Mouse (Mus musculus): ENCODE measurements at regions not wholly inside any gene's neighbourhood (a gene's known extent, or its start where the extent isn't known, plus 50 kb on each side); places are given as distances from the start of the nearest gene placed in this dataset.

- no peak for ATAC-seq (ENCODE audit: insufficient read depth)
Observed at GRCm38 (mm10) chr4:55281486-55282096, 68.3 kb upstream of the Rad23b start.

GRCm38 (mm10) chr4:55282474-55282873 is 67.4 kb upstream of the Rad23b start:
- no peaks in the 10 kb centered on the region for H3K27me3 ChIP-seq
- no peak overlapping the region for H3K4me3 ChIP-seq (replicated peaks)
- no peaks in the 10 kb centered on the region for H3K4me1 ChIP-seq (replicated peaks)
- ATAC-seq (ENCODE audit: insufficient read depth) = no peak
- no peak overlapping the region for H3K9ac ChIP-seq
- H3K9me3 ChIP-seq (replicated peaks) = no peaks in the 10 kb centered on the region
- no peak overlapping the region for H3K4me2 ChIP-seq
- WGBS (ENCODE audit: insufficient replicate concordance) = 75% methylated on average over 4 of the region's 4 CpGs
- H3K36me3 ChIP-seq (replicated peaks) = no peaks in the 10 kb centered on the region
- H3K27ac ChIP-seq (replicated peaks) = no peak overlapping the region

More at GRCm38 (mm10) chr4:55281486-55282096, 68.3 kb upstream of the Rad23b start:
- Histone ChIP-seq H3K27ac (replicated peaks) (no peak overlapping the region), H3K36me3 (replicated peaks) (no peaks in the 10 kb centered on the region), H3K9me3 (replicated peaks) (no peaks in the 10 kb centered on the region), H3K4me2 (no peak overlapping the region), H3K4me3 (replicated peaks) (no peak overlapping the region), H3K4me1 (replicated peaks) (no peaks in the 10 kb centered on the region), H3K27me3 (no peaks in the 10 kb centered on the region), H3K9ac (no peak overlapping the region)
- WGBS (ENCODE audit: insufficient replicate concordance) = 67% methylated on average over 14 of the region's 14 CpGs

- Histone ChIP-seq H3K4me3 (replicated peaks) (no peak overlapping the region), H3K27me3 (no peaks in the 10 kb centered on the region; the same call in 1 of the 2 replicates), H3K36me3 (replicated peaks) (no peaks in the 10 kb centered on the region), H3K27ac (replicated peaks) (no peak overlapping the region), H3K9ac (no peak overlapping the region), H3K4me2 (no peak overlapping the region), H3K4me1 (replicated peaks) (no peaks in the 10 kb centered on the region), H3K9me3 (replicated peaks) (no peaks in the 10 kb centered on the region)
- no peak for ATAC-seq (ENCODE audit: insufficient read depth)
- WGBS (ENCODE audit: insufficient replicate concordance) = 49% methylated on average over 3 of the region's 3 CpGs
Observed at GRCm38 (mm10) chr4:55284722-55285225, 65.1 kb upstream of the Rad23b start.

- no peaks in the 10 kb centered on the region; the same call in 1 of the 2 replicates for H3K27me3 ChIP-seq
- H3K36me3 ChIP-seq (replicated peaks) = no peaks in the 10 kb centered on the region
- WGBS (ENCODE audit: insufficient replicate concordance) = 25% methylated on average over 5 of the region's 5 CpGs
- H3K27ac ChIP-seq (replicated peaks) = no peak overlapping the region
- no peak overlapping the region for H3K9ac ChIP-seq
- H3K4me2 ChIP-seq = no peak overlapping the region
- H3K9me3 ChIP-seq (replicated peaks) = no peaks in the 10 kb centered on the region
- H3K4me1 ChIP-seq (replicated peaks) = no peaks in the 10 kb centered on the region
- no peak overlapping the region for H3K4me3 ChIP-seq (replicated peaks)
- ATAC-seq (ENCODE audit: insufficient read depth) = no peak
Observed at GRCm38 (mm10) chr4:55285641-55286040, 64.2 kb upstream of the Rad23b start.

GRCm38 (mm10) chr4:55288456-55288855 is 61.4 kb upstream of the Rad23b start:
- Histone ChIP-seq H3K36me3 (replicated peaks) (no peaks in the 10 kb centered on the region), H3K9me3 (replicated peaks) (no peaks in the 10 kb centered on the region), H3K27me3 (peaks cover 3% of the 10 kb centered on the region; the same call in 1 of the 2 replicates), H3K9ac (no peak overlapping the region), H3K27ac (replicated peaks) (no peak overlapping the region), H3K4me2 (no peak overlapping the region), H3K4me1 (replicated peaks) (peaks cover 4% of the 10 kb centered on the region), H3K4me3 (replicated peaks) (no peak overlapping the region)
- 39% methylated on average over 6 of the region's 6 CpGs for WGBS (ENCODE audit: insufficient replicate concordance)
- ATAC-seq (ENCODE audit: insufficient read depth) = no peak

GRCm38 (mm10) chr4:55292277-55292676 is 57.6 kb upstream of the Rad23b start:
- Histone ChIP-seq H3K36me3 (replicated peaks) (no peaks in the 10 kb centered on the region), H3K4me2 (no peak overlapping the region), H3K27me3 (peaks cover 8% of the 10 kb centered on the region; the same call in 1 of the 2 replicates), H3K4me3 (replicated peaks) (no peak overlapping the region), H3K9me3 (replicated peaks) (no peaks in the 10 kb centered on the region), H3K27ac (replicated peaks) (no peak overlapping the region), H3K4me1 (replicated peaks) (peaks cover 12% of the 10 kb centered on the region), H3K9ac (no peak overlapping the region)
- 53% methylated on average over 5 of the region's 5 CpGs for WGBS (ENCODE audit: insufficient replicate concordance)
- ATAC-seq (ENCODE audit: insufficient read depth) = no peak

- 40% methylated on average over 4 of the region's 4 CpGs for WGBS (ENCODE audit: insufficient replicate concordance)
- Histone ChIP-seq H3K9ac (no peak overlapping the region), H3K4me3 (replicated peaks) (no peak overlapping the region), H3K27ac (replicated peaks) (no peak overlapping the region), H3K27me3 (peaks cover 8% of the 10 kb centered on the region; the same call in 1 of the 2 replicates), H3K9me3 (replicated peaks) (no peaks in the 10 kb centered on the region), H3K4me2 (no peak overlapping the region), H3K4me1 (replicated peaks) (peaks cover 12% of the 10 kb centered on the region), H3K36me3 (replicated peaks) (no peaks in the 10 kb centered on the region)
- ATAC-seq (ENCODE audit: insufficient read depth) = no peak
Observed at GRCm38 (mm10) chr4:55292701-55293100, 57.1 kb upstream of the Rad23b start.

GRCm38 (mm10) chr4:55293347-55294079 is 56.3 kb upstream of the Rad23b start:
- ATAC-seq (ENCODE audit: insufficient read depth) = peak; percentile 54; the same call in 1 of the 2 replicates
- 17% methylated on average over 5 of the region's 5 CpGs for WGBS (ENCODE audit: insufficient replicate concordance)

GRCm38 (mm10) chr4:55294255-55294687 is 55.6 kb upstream of the Rad23b start:
- Histone ChIP-seq H3K36me3 (replicated peaks) (no peaks in the 10 kb centered on the region), H3K9me3 (replicated peaks) (no peaks in the 10 kb centered on the region), H3K4me3 (replicated peaks) (peak overlapping the region; percentile 19; the same call in 1 of the 2 replicates), H3K4me2 (peak overlapping the region; percentile 51), H3K27ac (replicated peaks) (no peak overlapping the region), H3K9ac (no peak overlapping the region), H3K4me1 (replicated peaks) (peaks cover 12% of the 10 kb centered on the region), H3K27me3 (peaks cover 8% of the 10 kb centered on the region; the same call in 1 of the 2 replicates)
- 3% methylated on average over 14 of the region's 14 CpGs for WGBS (ENCODE audit: insufficient replicate concordance)
- ATAC-seq (ENCODE audit: insufficient read depth) = no peak

More at GRCm38 (mm10) chr4:55293347-55294079, 56.3 kb upstream of the Rad23b start:
- Histone ChIP-seq H3K9me3 (replicated peaks) (no peaks in the 10 kb centered on the region), H3K4me1 (replicated peaks) (peaks cover 12% of the 10 kb centered on the region), H3K9ac (no peak overlapping the region), H3K4me3 (replicated peaks) (no peak overlapping the region), H3K4me2 (peak overlapping the region; percentile 25), H3K36me3 (replicated peaks) (no peaks in the 10 kb centered on the region), H3K27ac (replicated peaks) (no peak overlapping the region), H3K27me3 (peaks cover 8% of the 10 kb centered on the region; the same call in 1 of the 2 replicates)

- Histone ChIP-seq H3K27ac (replicated peaks) (no peak overlapping the region), H3K4me1 (replicated peaks) (peaks cover 12% of the 10 kb centered on the region), H3K27me3 (peaks cover 8% of the 10 kb centered on the region), H3K9me3 (replicated peaks) (no peaks in the 10 kb centered on the region), H3K36me3 (replicated peaks) (no peaks in the 10 kb centered on the region), H3K4me3 (replicated peaks) (no peak overlapping the region), H3K4me2 (no peak overlapping the region), H3K9ac (no peak overlapping the region)
- ATAC-seq (ENCODE audit: insufficient read depth) = no peak
- WGBS (ENCODE audit: insufficient replicate concordance) = 49% methylated on average over 3 of the region's 3 CpGs
Observed at GRCm38 (mm10) chr4:55297841-55298240, 52.0 kb upstream of the Rad23b start.
